Mouse (Mus musculus): Measurements from ENCODE around the gene Gm21860.
"Not testable (repeated sequence)": the region's sequence is repeated elsewhere in the genome, so short reads cannot be mapped to it uniquely, and the experiment has no call there.

Gm21860 gene

DNA sequence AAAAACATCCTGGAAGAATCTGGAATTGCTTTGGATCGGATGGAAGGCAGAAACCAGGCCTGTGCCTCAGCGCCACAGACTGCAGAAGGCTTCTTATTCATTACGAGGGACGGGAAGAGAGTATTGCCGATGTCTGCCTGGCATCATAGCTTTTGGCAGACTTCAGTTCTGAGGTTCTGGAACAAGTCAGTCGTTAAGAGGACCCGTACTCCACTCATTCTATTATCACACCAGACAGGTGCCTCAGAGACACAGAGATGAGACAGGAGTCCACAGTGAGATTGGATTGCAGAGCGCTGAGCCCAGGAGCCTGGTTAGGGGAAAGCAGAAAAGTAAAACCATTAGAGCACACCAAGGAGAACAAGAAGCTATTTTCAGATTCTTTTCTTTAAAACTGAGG lies at the start of gene Gm21860:
Gene Gm21860, minus strand, starts transcription at position 101 of the 400 bp plus-strand sequence.
- DNase-seq (ENCODE audit: low spot score in 2 of 2) = not testable (repeated sequence)

DNA sequence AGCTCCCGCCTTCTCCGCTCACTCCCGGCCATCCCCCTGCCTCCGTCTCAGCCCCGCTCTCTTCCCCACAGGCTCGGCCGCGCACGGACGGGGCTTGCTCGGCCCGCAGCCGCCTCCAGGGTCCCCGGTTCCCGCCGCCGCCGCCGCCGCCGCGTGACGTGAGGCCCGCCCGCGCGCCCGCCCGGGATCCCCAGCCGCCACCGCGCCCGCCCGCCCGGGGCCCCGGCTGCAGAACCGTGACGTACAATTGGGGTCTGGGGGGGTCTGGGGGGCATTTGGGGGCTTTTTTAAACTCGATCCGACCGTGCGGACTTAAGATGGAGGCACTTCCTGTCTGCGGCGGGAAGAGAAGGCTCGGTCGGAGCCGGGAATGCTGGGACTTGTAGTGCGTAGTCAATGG lies 29.8 kb upstream of the Gm21860 start, which contains the start of gene Gm47283:
Gene Gm47283, plus strand, starts transcription at position 301 of the 400 bp plus-strand sequence.
- DNase-seq (ENCODE audit: low spot score in 2 of 2) = not testable (repeated sequence)

DNA sequence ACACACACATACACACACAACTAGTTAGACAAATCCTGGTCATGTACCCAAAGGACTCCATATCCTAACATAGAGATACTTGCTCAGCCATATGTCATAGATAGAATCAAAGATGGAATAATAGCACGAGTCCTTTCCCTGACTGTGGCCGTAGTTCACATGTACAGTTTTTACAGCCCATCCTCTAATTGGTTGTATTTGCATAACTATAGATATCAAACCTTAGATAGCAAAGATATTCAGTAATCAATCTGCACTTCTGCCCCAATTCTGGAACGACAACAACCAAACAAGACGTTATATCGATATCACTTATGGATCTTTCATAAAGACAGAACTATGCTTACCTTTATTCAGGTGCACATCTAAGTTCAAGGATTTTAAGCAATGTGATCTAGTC lies 9.4 kb downstream of the Gm21860 start:
- not testable (repeated sequence) for DNase-seq (ENCODE audit: low spot score in 2 of 2)

- DNase-seq (ENCODE audit: low spot score in 2 of 2) = peak; percentile 91
Observed at GRCm38 (mm10) chrY:90744381-90744981, 10.1 kb downstream of the Gm21860 start.

DNA sequence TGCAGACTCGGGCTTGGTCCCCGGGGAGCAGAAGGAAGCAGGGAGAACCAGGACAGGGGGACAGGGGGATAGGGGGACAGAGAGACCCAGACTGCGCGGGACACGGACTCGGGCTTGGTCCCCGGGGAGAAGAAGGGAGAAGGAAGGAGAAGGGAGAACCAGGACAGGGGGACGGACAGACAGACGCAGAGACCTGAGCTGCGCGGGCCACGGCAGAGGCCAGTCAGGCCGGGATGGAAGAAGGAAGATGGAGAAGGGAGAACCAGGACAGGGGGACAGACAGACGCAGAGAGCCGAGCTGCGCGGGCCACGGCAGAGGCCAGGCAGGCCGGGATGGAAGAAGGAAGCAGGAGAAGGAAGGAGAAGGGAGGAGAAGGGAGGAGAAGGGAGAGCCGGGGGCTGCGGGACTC lies 10.8 kb downstream of the Gm21860 start:
- no peak for DNase-seq (ENCODE audit: low spot score in 2 of 2)

GRCm38 (mm10) chrY:90743053-90743810 lies 11.4 kb downstream of the Gm21860 start:
- not testable (repeated sequence) for DNase-seq (ENCODE audit: low spot score in 2 of 2)

DNA sequence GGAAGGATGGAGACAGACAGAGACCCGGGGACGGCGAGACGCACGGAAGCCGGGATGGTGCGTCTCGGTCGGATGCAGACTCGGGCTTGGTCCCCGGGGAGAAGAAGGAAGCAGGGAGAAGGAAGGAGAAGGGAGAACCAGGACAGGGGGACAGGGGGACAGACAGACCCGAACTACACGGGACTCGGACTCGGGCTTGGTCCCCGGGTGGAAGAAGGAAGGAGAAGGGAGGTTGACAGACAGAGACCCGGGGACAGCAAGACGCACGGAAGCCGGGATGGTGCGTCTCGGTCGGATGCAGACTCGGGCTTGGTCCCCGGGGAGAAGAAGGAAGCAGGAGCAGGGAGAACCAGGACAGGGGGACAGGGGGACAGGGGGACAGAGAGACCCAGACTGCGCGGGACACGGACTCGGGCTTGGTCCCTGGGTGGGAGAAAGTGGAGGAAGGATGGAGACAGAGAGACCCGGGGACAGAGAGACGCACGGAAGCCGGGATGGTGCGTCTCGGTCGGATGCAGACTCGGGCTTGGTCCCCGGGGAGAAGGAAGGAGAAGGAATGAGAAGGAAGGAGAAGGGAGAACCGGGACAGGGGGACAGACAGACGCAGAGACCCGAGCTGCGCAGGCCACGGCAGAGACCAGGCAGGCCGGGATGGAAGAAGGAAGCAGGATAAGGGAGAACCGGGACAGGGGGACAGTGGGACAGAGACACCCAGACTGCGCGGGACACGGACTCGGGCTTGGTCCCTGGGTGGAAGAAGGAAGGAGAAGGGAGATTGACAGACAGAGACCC lies 12.2 kb downstream of the Gm21860 start:
- DNase-seq (ENCODE audit: low spot score in 2 of 2) = not testable (repeated sequence)

- peak; percentile 52 to 53 for DNase-seq (ENCODE audit: low spot score in 2 of 2)
Observed at GRCm38 (mm10) chrY:90741452-90742260, 13.0 kb downstream of the Gm21860 start.

GRCm38 (mm10) chrY:90741006-90741405 lies 13.6 kb downstream of the Gm21860 start:
- not testable (repeated sequence) for DNase-seq (ENCODE audit: low spot score in 2 of 2)

GRCm38 (mm10) chrY:90740013-90740561 lies 14.5 kb downstream of the Gm21860 start:
- DNase-seq (ENCODE audit: low spot score in 2 of 2) = no peak

DNA sequence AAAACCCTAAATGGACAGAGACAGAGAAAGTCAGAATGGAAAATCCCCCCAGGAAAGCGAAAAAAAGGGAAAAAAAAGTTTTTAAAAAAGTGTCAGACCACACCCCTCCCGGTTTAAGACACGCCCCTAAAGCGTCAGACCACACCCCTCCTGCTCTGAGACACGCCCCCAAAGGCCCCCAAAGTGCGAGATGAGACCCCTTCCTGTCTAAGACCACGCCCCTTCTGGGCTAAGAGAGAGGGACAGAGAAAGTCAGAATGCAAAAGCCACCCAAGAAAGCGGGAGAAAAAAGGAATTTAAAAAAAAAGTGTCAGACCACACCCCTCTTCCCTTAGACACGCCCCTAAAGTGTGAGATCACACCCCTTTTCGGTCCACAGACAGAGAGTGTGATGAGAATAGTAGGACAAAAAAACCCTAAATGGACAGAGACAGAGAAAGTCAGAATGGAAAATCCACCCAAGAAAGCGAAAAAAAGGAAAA lies 15.0 kb downstream of the Gm21860 start:
- DNase-seq (ENCODE audit: low spot score in 2 of 2) = not testable (repeated sequence)

DNA sequence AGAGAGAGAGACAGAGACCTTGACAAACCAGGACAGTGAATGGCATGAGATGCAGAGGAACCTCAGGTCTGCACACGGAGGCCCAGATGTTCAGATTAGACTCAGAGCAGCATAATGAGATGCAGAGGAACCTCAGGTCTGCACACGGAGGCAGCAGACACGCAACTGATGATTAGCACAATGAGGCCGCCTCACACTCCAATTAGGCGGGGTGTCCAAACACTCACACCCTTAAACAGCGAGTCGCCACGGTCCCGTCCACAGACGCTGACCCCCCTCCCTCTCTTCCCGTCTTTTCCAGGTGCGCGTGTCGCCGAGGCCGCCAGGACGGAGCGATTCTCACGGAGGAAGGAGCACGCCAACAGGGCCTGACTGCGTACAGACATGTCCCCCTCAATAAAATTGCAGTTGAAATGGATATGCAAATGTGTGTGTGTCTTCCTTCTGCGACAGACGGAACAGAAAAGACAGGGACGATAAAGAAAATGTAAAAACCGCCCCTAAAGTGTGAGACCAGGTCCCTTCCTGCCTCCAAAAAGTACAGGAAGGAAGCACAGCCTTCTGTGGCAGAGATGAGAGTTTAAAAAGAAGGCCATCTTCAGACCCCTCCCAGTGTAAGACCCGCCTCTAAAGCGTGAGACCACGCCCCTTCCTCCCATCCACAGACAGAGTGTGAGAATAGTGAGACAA lies 15.6 kb downstream of the Gm21860 start:
- DNase-seq (ENCODE audit: low spot score in 2 of 2) = not testable (repeated sequence)

GRCm38 (mm10) chrY:90738431-90738680 lies 16.3 kb downstream of the Gm21860 start:
- DNase-seq (ENCODE audit: low spot score in 2 of 2) = no peak

- DNase-seq (ENCODE audit: low spot score in 2 of 2) = no peak
Observed at GRCm38 (mm10) chrY:90737606-90738430, 16.8 kb downstream of the Gm21860 start.

DNA sequence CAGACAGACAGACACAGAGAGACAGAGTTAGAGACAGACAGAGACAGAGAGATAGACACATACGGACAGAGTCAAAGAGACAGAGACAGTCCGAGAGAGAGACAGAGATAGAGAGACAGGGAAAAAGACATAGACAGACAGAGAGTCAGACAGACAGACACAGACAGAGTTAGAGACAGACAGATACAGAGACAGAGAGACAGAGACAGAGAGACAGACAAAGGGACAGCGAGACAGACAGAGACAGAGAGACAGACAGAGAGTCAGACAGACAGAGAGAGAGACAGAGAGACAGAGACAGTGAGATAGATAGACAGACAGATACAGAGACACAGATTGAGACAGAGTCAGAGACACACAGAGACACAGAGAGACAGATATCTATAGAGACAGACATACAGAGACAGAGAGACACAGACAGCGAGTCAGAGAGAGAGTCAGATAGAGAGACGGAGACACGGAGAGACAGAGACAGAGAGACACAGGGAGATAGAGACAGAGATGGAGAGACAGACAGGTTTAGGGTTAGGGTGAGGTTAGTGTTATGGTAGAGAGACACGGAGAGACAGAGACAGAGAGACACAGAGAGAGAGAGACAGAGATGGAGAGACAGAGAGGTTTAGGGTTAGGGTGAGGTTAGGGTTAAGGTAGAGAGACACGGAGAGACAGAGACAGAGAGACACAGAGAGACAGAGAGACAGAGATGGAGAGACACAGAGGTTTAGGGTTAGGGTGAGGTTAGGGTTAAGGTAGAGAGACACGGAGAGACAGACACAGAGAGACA lies 18.2 kb downstream of the Gm21860 start:
- not testable (repeated sequence) for DNase-seq (ENCODE audit: low spot score in 2 of 2)

DNA sequence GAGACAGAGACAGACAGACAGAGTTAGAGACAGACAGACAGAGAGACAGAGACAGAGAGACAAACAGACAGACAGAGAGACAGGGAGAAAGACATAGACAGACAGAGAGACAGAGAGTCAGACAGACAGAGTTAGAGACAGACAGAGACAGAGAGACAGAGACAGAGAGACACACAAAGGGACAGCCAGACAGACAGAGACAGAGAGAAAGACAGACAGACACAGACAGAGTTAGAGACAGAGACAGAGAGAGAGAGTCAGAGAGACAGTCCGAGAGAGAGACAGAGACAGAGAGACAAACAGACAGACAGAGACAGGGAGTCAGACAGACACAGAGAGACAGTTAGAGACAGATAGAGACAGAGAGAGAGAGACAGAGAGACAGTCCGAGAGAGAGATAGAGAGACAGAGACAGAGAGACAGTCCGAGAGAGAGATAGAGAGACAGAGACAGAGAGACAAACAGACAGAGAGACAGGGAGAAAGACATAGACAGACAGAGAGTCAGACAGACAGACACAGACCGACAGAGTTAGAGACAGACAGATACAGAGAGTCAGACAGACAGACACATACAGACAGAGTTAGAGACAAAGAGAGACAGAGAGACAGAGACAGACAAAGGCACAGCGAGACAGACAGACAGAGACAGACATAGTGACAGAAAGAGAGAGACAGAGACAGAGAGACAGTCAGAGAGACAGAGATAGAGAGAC lies 19.3 kb downstream of the Gm21860 start:
- not testable (repeated sequence) for DNase-seq (ENCODE audit: low spot score in 2 of 2)

DNA sequence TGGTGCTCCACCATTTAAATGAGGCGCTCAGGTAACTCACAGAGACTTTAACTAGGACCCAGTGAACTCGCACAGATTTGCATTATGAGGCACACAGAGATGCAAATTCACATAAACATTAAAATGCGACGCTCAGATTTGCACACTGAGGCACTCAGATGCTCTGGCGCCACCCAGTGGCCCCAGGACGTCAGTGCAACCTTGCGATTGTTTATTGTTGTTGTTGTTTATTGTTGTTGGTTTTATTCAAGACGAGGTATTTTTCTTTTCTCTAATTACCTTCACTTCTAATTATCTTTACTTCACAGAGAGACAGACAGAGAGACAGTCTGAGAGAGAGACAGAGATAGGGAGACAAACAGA lies 20.3 kb downstream of the Gm21860 start:
- DNase-seq (ENCODE audit: low spot score in 2 of 2) = not testable (repeated sequence)

DNA sequence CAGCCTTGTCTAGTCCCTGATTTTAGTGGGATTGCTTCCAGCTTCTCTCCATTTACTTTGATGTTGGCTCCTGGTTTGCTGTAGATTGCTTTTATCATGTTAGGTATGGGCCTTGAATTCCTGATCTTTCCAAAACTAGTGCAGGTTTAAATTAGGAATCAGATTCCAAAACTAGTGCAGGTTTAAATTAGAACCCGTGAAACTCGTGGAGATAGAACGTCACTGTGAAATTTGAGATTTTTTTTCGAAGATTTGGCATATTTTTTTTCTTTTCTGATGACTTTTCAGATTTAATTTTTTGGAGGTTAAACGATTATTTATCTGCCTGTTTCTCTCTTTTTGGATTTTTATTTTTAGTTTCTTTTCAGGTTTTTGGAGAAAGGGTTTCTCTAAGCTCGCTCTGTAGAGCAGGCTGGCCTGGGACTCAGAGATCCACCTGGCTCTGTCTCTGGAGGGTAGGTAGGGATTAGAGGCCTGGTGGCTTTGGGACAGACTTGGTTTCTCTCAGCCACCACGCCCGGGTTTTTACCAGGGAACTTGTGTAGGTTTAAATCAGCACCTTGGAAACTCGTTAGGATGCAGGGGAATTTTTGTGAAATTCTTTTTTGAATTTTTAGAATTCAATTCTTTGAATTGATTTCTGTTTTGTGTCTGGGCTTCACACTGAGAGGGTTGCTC lies 20.8 kb downstream of the Gm21860 start:
- DNase-seq (ENCODE audit: low spot score in 2 of 2) = not testable (repeated sequence)

All from right cerebral cortex, postnatal 36 days (tissue).